Mouse (Mus musculus) thymus, postnatal 25 days (tissue): ENCODE measurements around the gene Edil3.

Experiments used
- DNase-seq: peaks from one replicate; pipeline ENCODE4 v3.0.0; 2022

Edil3 gene

GRCm38 (mm10) chr13:89286696-89287305 is 465.5 kb downstream of the Edil3 start:
- DNase-seq: no peak

DNA sequence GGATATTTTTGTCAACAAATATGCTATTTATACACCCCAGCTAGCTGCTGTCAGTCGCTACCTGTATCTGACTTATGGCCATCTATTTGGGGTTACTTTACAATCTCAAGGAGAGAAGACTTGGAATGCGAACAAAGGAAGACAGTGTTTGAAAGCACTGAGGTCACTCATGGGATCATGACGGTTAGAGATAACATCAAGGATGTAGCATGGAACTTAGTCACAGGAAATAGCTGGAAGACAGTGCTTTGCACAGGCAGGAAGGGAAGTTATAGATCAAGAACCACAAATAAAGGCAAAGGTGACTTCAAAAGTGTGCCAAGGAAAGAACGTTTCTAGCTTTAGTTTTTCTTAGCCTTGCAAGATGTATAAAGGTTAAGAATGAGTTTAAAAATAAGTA is 466.9 kb downstream of the Edil3 start:
- DNase-seq: no peak

DNA sequence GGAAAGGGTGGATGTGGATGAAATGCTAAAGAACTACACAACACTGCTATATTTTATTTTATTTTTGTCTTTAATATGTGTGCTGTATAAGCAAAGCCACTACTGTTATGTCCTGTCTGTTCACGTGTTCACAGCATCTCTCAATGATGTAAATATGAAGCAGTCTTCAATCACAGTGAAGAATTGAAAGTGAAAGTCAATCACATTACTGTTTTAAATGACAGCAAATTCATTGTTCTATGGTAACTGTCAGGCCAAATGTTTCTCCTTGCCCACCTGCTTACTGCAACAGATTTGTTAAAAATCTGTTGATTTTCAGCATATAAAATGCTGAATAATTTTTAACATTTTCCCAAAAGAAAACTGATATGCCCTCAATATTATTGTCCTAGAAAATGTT is 499.9 kb downstream of the Edil3 start:
- no peak for DNase-seq

DNA sequence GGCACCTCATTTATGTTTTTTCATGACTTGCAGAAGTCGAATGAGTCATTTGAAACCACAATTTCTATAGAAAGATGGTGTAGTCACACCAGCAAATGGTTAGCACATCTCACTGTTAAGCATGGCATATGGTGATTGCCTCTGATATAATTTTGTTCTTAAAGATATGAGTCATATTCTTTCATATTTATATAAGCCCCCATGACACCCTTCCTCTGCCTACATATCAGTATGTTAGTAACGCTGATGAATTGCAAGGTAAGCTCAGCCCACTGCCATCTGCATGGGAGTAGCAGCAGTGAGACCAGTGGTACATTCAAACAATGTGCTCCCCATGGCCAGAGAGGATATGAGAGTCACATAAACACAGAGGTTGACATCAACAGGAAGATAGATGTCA is 503.0 kb downstream of the Edil3 start:
- no peak for DNase-seq

GRCm38 (mm10) chr13:89334494-89334893 is 513.2 kb downstream of the Edil3 start:
- no peak for DNase-seq

DNA sequence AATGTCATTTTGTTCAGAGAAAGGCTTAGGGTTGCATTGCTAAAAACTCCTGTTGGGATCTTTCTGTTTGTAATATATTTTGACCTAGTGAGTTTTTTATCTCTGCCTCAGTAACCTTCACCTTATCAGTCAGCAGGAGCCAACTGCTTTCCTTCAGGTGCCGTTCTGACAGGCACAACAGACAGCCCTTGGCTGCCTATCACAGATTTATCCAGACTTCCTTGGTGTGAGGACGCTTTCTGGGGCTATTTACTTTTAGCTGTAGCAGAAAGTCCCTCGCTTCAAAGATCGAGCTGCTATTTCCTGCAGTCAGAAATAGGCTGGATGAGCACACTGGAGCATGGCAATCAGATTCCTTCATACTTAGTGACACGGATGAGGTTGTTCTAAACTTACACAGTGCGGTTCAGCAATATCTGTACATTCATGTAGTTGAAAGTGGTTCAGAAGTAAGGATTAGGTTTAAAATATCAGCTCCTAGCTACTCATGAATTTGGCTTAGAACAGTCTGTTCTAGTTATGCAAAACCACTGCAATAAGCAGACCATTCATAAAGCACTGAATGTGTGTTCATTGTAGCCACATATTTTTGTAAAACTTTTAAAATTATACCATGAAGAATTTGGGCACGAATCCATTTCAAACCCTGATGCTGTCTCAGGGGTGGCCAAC is 514.8 kb downstream of the Edil3 start:
- DNase-seq: no peak

DNA sequence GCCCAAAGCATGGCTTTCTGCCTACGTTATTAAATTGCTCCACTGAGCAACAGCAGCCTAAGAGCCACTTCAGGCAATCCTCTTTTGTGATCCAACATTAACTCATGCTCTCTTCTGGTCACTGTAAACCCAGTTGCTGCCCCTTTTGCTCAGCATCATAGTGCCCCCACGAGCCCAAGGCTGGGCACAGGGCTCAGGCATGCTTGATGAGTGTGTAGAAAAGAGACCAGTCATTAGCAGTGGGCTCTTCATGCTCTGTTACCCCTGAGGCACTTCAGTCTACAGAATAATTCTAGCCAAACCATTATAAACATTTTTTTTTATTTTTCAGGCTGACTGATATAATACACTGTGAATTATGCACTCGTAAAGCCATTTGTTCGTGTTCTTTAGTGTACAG is 517.8 kb downstream of the Edil3 start:
- no peak for DNase-seq

- DNase-seq: no peak
Measured at GRCm38 (mm10) chr13:89339776-89340175, 518.5 kb downstream of the Edil3 start.

DNA sequence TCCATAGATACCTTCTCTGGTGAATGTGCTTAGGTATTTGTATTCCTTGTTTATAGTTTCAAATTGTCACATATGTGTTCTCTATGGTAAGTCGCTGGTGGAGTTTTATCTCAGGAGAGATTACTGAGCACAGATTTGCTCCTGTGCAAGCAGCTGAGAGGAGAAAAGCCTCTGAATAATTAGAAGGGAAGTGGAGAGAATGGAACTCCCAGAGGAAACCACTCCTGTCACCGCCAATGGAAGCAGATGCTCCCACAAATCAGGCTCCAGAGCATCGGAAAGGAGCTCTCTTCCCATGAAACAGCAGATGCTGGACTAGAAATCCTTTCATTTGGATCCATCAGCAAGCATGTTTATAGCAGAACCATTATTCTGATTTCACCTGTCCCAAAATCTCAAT is 534.0 kb downstream of the Edil3 start:
- no peak for DNase-seq

GRCm38 (mm10) chr13:89358407-89358806 is 537.1 kb downstream of the Edil3 start:
- DNase-seq: no peak

DNA sequence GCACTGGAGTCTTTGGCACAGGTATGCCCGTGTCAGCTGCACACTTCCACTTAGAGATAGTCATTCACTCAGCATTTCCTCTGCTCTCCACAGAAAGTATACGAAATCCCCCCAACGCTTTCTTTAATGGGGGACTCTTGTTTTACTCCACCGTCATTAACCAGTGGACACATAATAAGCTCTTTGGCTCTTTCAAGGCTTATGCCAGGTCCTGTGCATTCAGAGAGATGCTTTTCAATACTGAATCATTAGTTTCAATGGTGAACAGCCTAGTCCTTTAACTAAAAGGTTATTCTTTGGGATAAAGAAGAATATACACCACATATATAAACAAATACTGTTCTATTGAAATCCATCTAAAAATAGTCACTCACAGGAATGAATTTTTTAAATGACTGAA is 541.0 kb downstream of the Edil3 start:
- no peak for DNase-seq

DNA sequence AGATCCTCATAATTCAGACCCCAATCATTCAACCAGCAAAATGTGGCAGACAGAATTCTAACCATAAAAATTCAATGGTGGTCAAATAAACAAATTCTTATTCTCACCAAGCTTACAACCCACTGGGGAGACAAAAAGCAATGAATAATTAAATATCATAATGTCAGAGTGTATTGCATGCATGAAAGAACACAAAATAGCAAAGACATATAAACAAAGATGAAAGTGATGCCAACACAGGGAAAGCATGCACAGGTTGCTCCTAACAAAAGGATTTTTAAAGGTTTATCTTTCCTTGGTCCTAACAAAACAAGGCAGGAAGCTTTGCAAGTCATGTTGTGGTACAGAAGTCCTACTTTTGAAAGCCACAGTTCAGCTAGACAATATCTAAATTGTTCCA is 550.0 kb downstream of the Edil3 start:
- no peak for DNase-seq

DNA sequence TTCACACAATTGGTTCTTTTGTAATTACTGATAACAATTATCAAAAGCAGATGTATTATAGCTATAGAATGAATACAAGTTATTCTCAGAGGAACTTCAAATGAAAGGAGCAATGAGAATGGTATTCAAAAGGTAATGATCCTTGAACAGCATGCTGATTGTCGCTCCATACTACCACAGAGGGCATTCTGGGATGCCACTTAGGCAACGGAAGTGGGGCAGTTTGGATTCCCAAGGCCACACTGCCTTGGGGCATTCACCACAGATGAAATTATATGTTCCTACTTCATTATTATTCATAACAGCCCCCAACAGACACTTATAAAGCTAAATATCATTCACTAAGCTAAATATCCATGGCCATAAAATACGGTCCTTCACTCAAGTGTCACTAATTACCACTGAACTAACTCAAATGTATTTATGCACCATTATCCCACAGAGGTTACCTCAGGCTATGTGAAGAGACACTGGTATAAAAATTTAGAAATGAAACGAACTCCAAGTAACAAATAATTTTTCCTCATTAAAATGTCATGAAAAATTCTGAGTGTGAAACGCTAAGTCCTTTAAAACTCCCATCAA is 550.5 kb downstream of the Edil3 start:
- no peak for DNase-seq
